Mouse (Mus musculus): ENCODE data around the gene Ginm1. TPM values are rescaled to one million over a fixed set of nuclear protein-coding genes. Genes with fewer than 3 reads are reported as not detected.

Ginm1 gene
- total RNA-seq, 2 experiments from 2014 or later: 80.3 to 86.0 TPM

DNA sequence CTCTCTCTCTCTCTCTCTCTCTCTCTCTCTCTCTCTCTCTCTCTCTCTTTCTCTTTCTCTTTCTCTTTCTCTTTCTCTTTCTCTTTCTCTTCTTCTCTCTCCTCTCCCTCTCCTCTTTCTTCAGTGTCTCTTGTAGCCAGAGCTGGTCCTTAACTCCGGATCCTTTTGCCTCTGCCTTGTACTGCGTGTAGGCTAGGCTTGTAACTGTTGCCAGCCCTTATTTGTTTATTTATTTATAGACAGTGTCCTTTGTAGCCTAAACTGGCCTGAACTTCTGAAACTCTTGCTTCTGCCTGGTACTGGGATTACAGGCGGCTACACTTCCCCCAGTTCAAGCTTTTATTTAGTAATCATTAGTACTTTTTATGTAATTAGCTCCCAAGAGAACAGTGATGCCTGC is 65.6 kb downstream of the Ginm1 start:
- intact Hi-C loops (cut with DNase I; ENCODE audit: low total_unique reads): no loop called here
- DNase-seq: no peak

DNA sequence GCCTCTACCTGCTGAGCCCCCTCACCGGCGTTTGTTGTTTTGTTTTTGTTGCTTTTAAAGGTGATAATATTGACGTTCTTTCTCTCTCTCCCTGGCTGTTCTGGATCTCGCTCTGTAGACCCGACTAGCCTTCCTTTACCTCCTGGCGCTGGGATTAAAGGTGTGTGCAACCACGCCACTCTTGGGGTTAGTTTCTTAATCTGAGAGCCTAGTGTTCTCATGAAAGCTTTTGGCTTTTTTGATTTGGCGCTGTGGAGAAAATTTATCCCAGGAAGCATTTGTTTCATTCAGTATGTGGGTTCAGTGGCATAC is 66.2 kb downstream of the Ginm1 start:
- no peak for DNase-seq
- intact Hi-C loops (cut with DNase I; ENCODE audit: low total_unique reads): no loop called here

GRCm38 (mm10) chr10:7725751-7726500 is 66.7 kb downstream of the Ginm1 start, which contains the start of gene Katna1:
Gene Katna1, plus strand, starts transcription at chr10:7726000.
- intact Hi-C loops (cut with DNase I; ENCODE audit: low total_unique reads): no loop called here
- peak; percentile 95 for DNase-seq

Small RNAs within 50 kb of the gene (microRNA-seq; reads per million reads assigned to microRNA genes)
- 0 reads per million in 2 experiments for gene Mir5104

Other genes with a start within 250 kb of the Ginm1 start
- gene Lrp11, start 203.0 kb downstream of the Ginm1 start, total RNA-seq (2021): 1 to 10 TPM; 2.5 to 2.9 TPM
- 1 to 10 TPM; 4.7 to 5.8 TPM for gene Nup43, start 125.3 kb downstream of the Ginm1 start, total RNA-seq (2021)
- gene Pcmt1, start 111.7 kb downstream of the Ginm1 start, total RNA-seq (2021): 100 to 1,000 TPM in 1 of 2 experiments, 10 to 100 TPM in 1; 99.3 to 100 TPM
- 10 to 100 TPM; 12.1 to 12.9 TPM for gene Lats1, start 111.6 kb downstream of the Ginm1 start, total RNA-seq (2021)
- 10 to 100 TPM; 10.9 to 11.1 TPM for gene Katna1, start 66.8 kb downstream of the Ginm1 start, total RNA-seq (2021)
- 10 to 100 TPM; 11.4 to 12.2 TPM for gene Ppil4, start 67 bp upstream of the Ginm1 start, total RNA-seq (2021)
- gene Zc3h12d, start 39.6 kb upstream of the Ginm1 start, total RNA-seq (2021): not detected
- gene Tab2, start 163.4 kb upstream of the Ginm1 start, total RNA-seq (2021): 10 to 100 TPM; 38.0 to 41.7 TPM

Measured in gastrocnemius, postnatal 14 days (tissue).